Mouse (Mus musculus) neural tube, embryonic 11.5 days (tissue): ENCODE data around the gene Kif3c. TPM values are rescaled to one million over a fixed set of nuclear protein-coding genes. Genes with fewer than 3 reads are reported as not detected.

Source experiments
- polyA plus RNA-seq: library from polyadenylated mRNA; unstranded; fragments of >200 nt; fragmentation: Nextera tagmentation; extraction: Ambion mirVana; gene quantifications from 2 replicates; pipeline ENCODE4 v1.2.1, GENCODE M21; 2014

Kif3c gene
- polyA plus RNA-seq, 1 experiment from 2014 or later, result 42.9 TPM

Other genes with a start within 250 kb of the Kif3c start
- 127 and 128 TPM in 2 replicates for gene Rab10, start 55.2 kb upstream of the Kif3c start, polyA plus RNA-seq
- gene Asxl2, start 61.7 kb downstream of the Kif3c start, polyA plus RNA-seq, result 13.6 and 15.1 TPM in 2 replicates
- 37.8 and 42.4 TPM in 2 replicates for gene Dtnb, start 207.2 kb downstream of the Kif3c start, polyA plus RNA-seq